Mouse (Mus musculus): Measurements from ENCODE around the gene Dpf1. TPM values are rescaled to one million over a fixed set of nuclear protein-coding genes. Genes with fewer than 3 reads are reported as not detected.

The Dpf1 gene
- polyA plus RNA-seq, 1 experiment from 2014 or later, result 1.9 TPM

GRCm38 (mm10) chr7:29289856-29290255 lies 13.9 kb upstream of the Dpf1 start:
- Histone ChIP-seq H3K27ac (replicated peaks) (peak overlapping the region; percentile 90), H3K4me3 (ENCODE audit: low read depth, low read length) (peak overlapping the region; percentile 55), H3K4me1 (replicated peaks; ENCODE audit: control insufficient read depth, insufficient read depth) (peaks cover 5% of the 10 kb centered on the region; the same call in 1 of the 2 replicates), H3K4me2 (replicated peaks; ENCODE audit: low read depth) (peak overlapping the region; percentile 88), H3K9ac (ENCODE audit: low read length) (peak overlapping the region; percentile 67), H3K27me3 (ENCODE audit: control insufficient read depth, insufficient read depth, low read length) (no peaks in the 10 kb centered on the region), H3K36me3 (ENCODE audit: control insufficient read depth, insufficient read depth, low read length) (no peaks in the 10 kb centered on the region), H3K9me3 (ENCODE audit: control insufficient read depth, low read length) (no peaks in the 10 kb centered on the region)
- ATAC-seq (ENCODE audit: low FRiP score, low TSS enrichment), result no peak
- TF ChIP-seq EP300 (optimal IDR thresholded peaks at IDR 0.05), result no peak
- no peak for TF ChIP-seq CTCF (IDR thresholded peaks at IDR 0.05; ENCODE audit: low read depth)
- no peak for DNase-seq (ENCODE audit: low spot score)
- 69% methylated on average over 6 of the region's 6 CpGs for WGBS

- no peak for TF ChIP-seq EP300 (optimal IDR thresholded peaks at IDR 0.05)
- no peak for TF ChIP-seq CTCF (IDR thresholded peaks at IDR 0.05; ENCODE audit: low read depth)
- ATAC-seq (ENCODE audit: low FRiP score, low TSS enrichment), result no peak
- H3K4me3 ChIP-seq (ENCODE audit: low read depth, low read length), result peak overlapping the region; percentile 55; the same call in 1 of the 2 replicates
Measured at GRCm38 (mm10) chr7:29290691-29291485, 12.9 kb upstream of the Dpf1 start.

GRCm38 (mm10) chr7:29291616-29292457 lies 11.9 kb upstream of the Dpf1 start:
- WGBS, result 21% methylated on average over 6 of the region's 7 CpGs
- no peak for DNase-seq (ENCODE audit: low spot score)
- TF ChIP-seq EP300 (optimal IDR thresholded peaks at IDR 0.05) (peak; percentile 27), CTCF (IDR thresholded peaks at IDR 0.05; ENCODE audit: low read depth) (no peak)

More at GRCm38 (mm10) chr7:29290691-29291485, 12.9 kb upstream of the Dpf1 start:
- Histone ChIP-seq H3K9ac (ENCODE audit: low read length) (peak overlapping the region; percentile 35; the same call in 1 of the 2 replicates), H3K27ac (replicated peaks) (peak overlapping the region; percentile 77), H3K9me3 (ENCODE audit: control insufficient read depth, low read length) (no peaks in the 10 kb centered on the region), H3K4me2 (replicated peaks; ENCODE audit: low read depth) (peak overlapping the region; percentile 41), H3K36me3 (ENCODE audit: control insufficient read depth, insufficient read depth, low read length) (no peaks in the 10 kb centered on the region), H3K4me1 (replicated peaks; ENCODE audit: control insufficient read depth, insufficient read depth) (peaks cover 5% of the 10 kb centered on the region; the same call in 1 of the 2 replicates), H3K27me3 (ENCODE audit: control insufficient read depth, insufficient read depth, low read length) (no peaks in the 10 kb centered on the region)
- 34% methylated on average over 11 of the region's 11 CpGs for WGBS
- no peak for DNase-seq (ENCODE audit: low spot score)

DNA sequence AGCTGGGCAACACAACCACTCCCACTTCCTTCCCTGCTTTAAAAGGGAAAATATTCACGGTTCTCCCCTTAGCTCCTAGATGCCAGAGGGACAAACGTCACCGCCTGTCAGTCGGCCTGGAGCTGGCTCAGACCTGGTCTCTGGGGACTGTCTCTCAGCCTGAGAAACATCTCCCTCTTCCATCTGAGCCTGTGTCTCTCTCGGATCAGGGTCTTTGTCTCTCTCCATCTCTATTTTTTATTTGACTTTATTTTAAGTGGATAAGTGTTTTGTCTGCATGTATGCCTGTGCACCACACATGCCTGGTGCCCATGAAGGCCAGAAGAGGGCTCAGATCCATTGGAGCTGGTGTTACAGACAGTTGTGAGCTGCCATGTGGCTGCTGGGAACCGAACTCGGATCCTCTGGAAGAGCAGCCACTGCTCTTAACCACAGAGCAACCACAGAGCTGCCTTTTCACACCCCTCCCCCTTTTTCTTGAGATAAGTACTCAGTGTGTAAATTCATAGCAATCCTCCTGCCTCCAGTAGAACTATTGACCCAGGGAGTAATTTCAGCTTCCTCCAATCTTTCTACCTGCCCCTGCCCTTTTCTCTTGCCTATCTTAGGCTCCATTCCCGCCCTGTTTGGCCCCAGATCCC lies 11.2 kb upstream of the Dpf1 start:
- H3K4me1 ChIP-seq (replicated peaks; ENCODE audit: control insufficient read depth, insufficient read depth), result peaks cover 5% of the 10 kb centered on the region; the same call in 1 of the 2 replicates
- H3K36me3 ChIP-seq (ENCODE audit: control insufficient read depth, insufficient read depth, low read length), result no peaks in the 10 kb centered on the region
- 22% methylated on average over 8 of the region's 8 CpGs for WGBS
- DNase-seq (ENCODE audit: low spot score) (no peak), ATAC-seq (ENCODE audit: low FRiP score, low TSS enrichment) (no peak)
- H3K9ac ChIP-seq (ENCODE audit: low read length), result no peak overlapping the region
- H3K9me3 ChIP-seq (ENCODE audit: control insufficient read depth, low read length), result no peaks in the 10 kb centered on the region
- H3K27ac ChIP-seq (replicated peaks), result peak overlapping the region; percentile 78
- no peak overlapping the region for H3K4me3 ChIP-seq (ENCODE audit: low read depth, low read length)
- TF ChIP-seq CTCF (IDR thresholded peaks at IDR 0.05; ENCODE audit: low read depth) (no peak), EP300 (optimal IDR thresholded peaks at IDR 0.05) (no peak)
- no peak overlapping the region for H3K4me2 ChIP-seq (replicated peaks; ENCODE audit: low read depth)
- no peaks in the 10 kb centered on the region for H3K27me3 ChIP-seq (ENCODE audit: control insufficient read depth, insufficient read depth, low read length)

More at GRCm38 (mm10) chr7:29291616-29292457, 11.9 kb upstream of the Dpf1 start:
- Histone ChIP-seq H3K4me1 (replicated peaks; ENCODE audit: control insufficient read depth, insufficient read depth) (peaks cover 5% of the 10 kb centered on the region; the same call in 1 of the 2 replicates), H3K27me3 (ENCODE audit: control insufficient read depth, insufficient read depth, low read length) (no peaks in the 10 kb centered on the region), H3K9ac (ENCODE audit: low read length) (no peak overlapping the region), H3K27ac (replicated peaks) (peak overlapping the region; percentile 77), H3K9me3 (ENCODE audit: control insufficient read depth, low read length) (no peaks in the 10 kb centered on the region), H3K4me2 (replicated peaks; ENCODE audit: low read depth) (peak overlapping the region; percentile 41), H3K4me3 (ENCODE audit: low read depth, low read length) (no peak overlapping the region; the same call in 1 of the 2 replicates), H3K36me3 (ENCODE audit: control insufficient read depth, insufficient read depth, low read length) (no peaks in the 10 kb centered on the region)
- ATAC-seq (ENCODE audit: low FRiP score, low TSS enrichment), result no peak
